Mouse (Mus musculus) kidney, postnatal 36 days (tissue): Measurements from ENCODE around the gene Orai1.

ENCODE experiments used
- DNase-seq, 2 experiments: peaks; one replicate each; pipeline ENCODE4 v3.0.0; 2021 to 2022; ENCODE audit warnings: mixed read lengths in 2 of 2

Orai1 gene

GRCm38 (mm10) chr5:123068714-123069113 is 53.8 kb downstream of the Orai1 start:
- no peak for DNase-seq

DNA sequence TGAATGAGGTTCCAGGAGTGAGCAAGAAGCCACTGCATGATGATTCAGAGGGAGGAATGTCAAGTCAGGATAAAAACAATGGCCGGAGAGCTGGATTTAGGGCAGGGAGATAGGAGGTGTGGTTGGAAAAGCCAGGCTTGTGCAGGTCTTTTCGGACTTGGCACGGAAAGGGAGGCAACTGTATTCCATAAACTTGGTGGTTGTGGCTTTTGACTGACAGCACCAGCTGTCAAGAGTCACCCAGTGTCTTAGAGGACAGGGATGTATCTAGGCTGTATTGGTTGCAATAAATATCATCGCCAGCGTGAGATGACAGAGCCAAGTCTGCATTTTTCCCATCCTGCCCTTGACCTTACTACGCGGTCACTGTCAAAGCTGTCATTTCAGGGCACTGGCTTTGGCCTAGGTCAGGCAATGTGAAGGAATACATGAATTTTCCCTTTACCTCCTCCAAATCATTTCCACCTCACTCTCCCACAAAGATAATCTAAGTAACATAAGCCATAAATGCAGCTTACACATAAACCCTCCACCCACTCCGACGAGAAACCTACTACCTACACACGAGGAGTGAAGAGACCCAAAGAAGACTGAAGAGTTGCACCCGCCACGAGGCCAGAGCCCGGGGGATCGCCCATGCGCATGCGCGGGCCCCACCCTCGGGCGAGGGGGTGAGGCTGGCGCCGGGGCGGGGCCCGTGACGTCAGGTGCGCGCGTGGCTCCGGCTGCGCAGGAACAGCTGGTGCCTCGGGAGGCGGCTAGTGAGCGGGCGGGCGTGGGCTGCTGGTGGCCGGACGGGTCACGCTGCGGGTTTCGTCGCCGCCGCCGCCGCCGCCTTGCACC is 60.9 kb downstream of the Orai1 start:
- DNase-seq = peak; percentile 94 to 97

DNA sequence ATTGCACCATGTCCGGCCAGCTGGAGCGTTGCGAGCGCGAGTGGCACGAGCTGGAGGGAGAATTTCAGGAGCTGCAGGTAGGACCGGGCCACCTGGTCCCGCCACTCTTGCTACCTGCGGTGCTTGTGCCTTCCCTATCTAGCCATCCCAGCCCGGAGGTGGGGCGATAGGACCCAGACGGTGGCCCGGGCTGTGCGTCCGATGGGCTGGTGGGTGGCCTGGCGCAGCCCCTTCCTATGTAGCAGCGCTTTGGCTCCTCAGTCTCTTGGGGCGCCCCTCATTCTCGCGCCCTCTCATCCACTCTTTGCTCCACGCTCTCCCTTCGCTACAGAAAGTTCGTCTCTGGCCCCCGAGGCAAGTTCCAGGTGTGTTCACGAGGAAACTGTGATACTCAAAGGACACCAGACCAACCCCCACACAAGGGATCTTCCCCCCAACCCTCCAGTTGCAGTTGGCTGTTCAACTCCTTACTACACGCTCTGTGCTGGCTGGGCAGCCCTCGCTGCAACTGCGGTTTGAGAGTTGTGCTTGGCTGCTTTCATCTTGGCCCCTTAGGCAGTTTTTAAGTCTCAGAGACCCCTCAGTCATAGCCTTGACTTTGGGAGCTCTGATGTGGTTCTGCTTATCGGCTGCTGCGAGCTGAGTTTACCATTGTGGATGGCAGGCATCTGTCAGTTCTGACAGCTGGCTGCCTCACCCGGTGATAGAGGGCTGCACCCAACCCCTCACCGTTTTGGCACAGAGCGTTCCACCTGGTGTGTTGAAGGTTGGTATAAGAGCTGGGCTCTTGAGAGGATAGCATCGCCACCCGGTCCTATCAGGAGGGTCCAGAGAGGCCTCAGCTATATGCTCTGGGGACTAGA is 61.8 kb downstream of the Orai1 start:
- peak in 1 of 2 experiments; percentile 27 for DNase-seq

GRCm38 (mm10) chr5:123079568-123079967 is 64.7 kb downstream of the Orai1 start:
- no peak for DNase-seq

- peak; percentile 36 to 60 for DNase-seq
Measured at GRCm38 (mm10) chr5:123080041-123080440, 65.2 kb downstream of the Orai1 start.
